Mouse (Mus musculus) liver, adult 2 months (tissue): ENCODE data around the gene Cux2.

ENCODE experiments used
- CTCF ChIP-seq: fragments of 200-500 bp; IDR thresholded peaks from 2 replicates; pipeline ENCODE4 v1.5.1; 2011; ENCODE audit warnings: low read depth, low read length, control low read depth
- POLR2A ChIP-seq: fragments of 200-500 bp; IDR thresholded peaks from 2 replicates; pipeline ENCODE4 v1.6.1; 2011; ENCODE audit warnings: low read length, control low read depth; ENCODE audit not compliant: insufficient read depth; ENCODE audit errors: extremely low read depth

DNA sequence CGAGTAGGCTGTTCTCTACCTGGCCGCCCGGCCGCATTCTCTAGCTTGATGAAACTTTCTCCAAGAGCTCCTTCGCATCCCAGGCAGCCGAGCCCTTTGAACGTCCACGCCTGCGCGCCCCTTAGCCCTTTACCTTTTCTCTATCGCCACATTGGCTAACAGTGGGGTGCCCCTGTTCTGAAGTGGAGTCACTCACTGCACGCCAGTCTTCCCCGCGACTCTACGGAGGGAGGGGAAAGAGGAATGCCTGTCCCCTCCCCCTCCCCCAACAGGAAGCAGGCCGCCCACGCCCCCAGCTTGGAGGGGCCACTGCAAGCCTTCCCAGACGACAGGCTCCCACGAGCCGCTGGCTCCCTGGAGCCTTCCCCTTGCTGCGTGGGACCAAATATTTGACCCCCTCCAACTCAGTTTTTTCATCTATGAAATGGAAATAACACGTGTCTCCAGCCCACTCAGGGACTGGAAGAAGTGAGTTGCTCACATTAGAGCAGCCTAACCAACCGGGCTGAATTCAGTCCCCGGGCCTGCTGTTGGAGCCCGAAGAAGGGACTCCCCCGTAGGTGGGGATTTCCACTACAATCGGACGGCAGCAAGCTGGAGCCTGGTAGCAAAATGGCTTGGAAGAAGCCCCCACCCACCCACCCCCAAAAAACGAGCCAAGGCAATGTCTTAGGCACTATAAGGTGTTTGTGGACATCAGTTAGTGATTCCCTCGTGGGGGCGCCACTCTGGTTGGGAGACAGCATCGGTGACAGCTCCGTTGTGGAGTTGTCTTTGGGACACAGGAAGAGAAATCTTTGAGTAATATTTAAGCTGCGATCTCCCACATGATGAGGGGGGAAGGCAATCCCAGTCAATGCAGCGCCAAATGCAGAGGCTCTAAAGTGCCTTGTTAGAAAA lies 212.2 kb downstream of the Cux2 start, which contains the start of gene Sh2b3:
- TF ChIP-seq CTCF (no peak), POLR2A (no peak)
